Mouse (Mus musculus) thymus, postnatal 0 days (tissue): ENCODE measurements at regions not wholly inside any gene's neighbourhood (a gene's known extent, or its start where the extent isn't known, plus 50 kb on each side); places are given as distances from the start of the nearest gene placed in this dataset.

ENCODE experiments used
- DNase-seq: peaks from one replicate; pipeline ENCODE4 v3.0.0-alpha.2; 2015; ENCODE audit warnings: low spot score

GRCm38 (mm10) chr17:7633382-7634290 is 193.5 kb downstream of the Fndc1 start:
- DNase-seq = no peak

DNA sequence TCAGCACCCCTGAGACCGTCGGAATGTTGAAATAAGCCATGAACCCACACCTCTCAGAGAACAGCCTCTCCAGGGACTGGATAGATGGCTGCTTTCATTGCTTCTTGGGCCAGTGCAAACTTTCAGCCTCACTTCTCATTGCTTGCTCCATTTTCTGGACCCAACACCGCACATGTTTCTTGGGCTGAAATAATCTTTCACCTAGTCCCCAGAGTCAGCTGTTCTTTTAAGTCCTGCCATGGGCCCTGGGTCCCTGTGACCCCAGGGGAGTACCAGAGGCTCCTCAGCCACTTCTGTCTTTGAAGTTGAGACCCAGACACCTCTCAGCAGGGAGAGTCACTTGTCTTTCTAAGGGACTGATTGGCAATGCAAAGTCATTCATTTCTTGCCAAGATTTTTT is 201.4 kb downstream of the Fndc1 start:
- no peak for DNase-seq

- no peak for DNase-seq
Measured at GRCm38 (mm10) chr17:7623392-7623791, 203.7 kb downstream of the Fndc1 start.

- no peak for DNase-seq
Measured at GRCm38 (mm10) chr17:7621262-7621661, 205.8 kb downstream of the Fndc1 start.

- no peak for DNase-seq
Measured at GRCm38 (mm10) chr17:7620166-7620565, 206.9 kb downstream of the Fndc1 start.

GRCm38 (mm10) chr17:7619641-7620040 is 207.5 kb downstream of the Fndc1 start:
- no peak for DNase-seq

DNA sequence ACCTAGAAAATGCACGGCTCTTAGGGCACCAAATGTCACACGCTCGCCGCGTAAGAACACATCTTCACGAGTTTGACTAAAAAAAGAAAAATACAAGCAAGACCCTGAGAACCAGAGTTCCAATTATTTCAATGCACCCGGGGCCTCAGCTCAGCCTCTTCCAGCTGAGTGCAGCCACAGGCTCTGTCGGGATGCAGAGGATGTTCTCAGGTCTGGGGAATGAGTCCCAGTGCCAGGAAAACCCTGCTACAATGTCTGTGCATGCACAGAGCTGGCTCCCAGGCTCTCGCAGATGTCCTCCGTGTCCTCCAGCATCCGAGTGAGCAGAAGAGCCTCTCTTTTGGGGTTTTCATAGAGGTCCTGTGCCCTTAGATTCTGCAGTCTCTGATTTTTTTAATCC is 219.1 kb downstream of the Fndc1 start:
- DNase-seq = no peak

GRCm38 (mm10) chr17:7607431-7607830 is 219.7 kb downstream of the Fndc1 start:
- DNase-seq = no peak

DNA sequence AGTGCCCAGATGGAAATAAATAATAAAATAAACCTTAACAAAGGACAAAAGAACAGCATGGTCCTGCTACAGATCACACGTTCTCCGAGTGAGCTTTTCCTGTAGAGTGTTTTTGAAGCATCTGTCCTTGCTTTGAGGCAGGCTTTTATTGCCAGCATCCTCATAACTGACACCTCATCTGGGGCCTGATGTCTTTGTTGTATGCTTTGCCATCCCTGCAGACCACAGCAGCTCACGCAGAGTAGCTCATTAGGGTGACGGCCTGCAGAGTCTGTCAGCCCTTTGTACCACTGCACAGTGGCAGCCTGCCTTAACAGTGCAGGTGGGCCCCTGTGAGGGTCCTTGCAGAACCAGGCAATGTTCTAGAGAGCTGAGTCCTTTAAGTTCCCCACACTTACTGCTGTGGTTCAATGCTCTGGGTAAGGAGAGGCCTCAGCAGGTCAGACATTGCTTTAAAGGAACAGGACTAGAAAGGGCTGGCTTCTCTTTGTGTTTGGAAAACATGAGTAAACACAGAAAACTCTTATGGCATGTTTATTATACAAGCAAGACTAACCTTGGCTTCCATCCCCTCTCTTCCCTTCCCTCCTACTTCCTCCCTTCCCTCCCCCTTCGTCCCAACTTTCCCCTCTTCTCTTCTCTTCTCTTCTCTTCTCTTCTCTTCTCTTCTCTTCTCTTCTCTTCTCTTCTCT is 219.7 kb upstream of the Unc93a2 start:
- no peak for DNase-seq

- DNase-seq = no peak
Measured at GRCm38 (mm10) chr17:7604096-7604495, 218.8 kb upstream of the Unc93a2 start.

DNA sequence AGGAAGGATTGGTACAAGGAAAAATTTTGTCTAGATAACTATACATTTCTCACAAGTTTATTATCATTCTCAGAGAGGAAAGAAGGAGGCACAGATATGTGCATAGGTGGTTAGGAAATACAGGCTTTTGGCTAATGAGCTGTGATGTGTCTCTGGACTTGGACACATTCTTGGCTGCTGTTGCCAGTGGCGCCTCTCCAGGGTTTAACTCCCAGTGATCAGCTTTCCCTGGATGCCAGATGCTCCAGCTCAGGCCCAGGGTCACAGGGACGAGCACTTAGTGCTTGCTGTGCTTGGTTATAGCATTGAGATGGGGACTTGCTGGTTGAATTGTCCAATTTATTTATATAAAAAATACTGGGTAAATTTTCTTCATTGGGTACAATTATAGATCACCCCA is 215.3 kb upstream of the Unc93a2 start:
- DNase-seq = no peak

GRCm38 (mm10) chr17:7597481-7597880 is 212.2 kb upstream of the Unc93a2 start:
- DNase-seq = no peak

DNA sequence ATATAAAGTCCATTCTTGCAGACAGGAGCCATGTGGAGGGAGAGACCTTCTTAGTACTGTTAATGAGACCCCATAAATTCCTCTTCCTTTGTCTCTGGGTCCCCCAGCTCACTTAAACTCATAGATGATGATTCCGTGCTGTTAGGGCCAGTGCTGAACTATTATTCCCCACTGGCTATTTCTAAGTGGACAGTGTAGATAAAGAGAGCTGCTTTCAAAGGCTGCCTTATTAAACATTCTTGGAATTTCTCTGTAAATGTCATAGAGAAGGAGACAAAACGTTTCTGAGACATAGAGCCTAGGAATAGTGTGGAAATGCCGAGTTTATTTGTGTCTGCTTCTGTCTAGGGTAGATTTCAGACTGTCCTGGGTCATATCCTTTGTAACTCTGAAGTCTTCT is 209.5 kb upstream of the Unc93a2 start:
- DNase-seq = no peak

GRCm38 (mm10) chr17:7592491-7592890 is 207.2 kb upstream of the Unc93a2 start:
- no peak for DNase-seq

- DNase-seq = no peak
Measured at GRCm38 (mm10) chr17:7582866-7583398, 197.7 kb upstream of the Unc93a2 start.

DNA sequence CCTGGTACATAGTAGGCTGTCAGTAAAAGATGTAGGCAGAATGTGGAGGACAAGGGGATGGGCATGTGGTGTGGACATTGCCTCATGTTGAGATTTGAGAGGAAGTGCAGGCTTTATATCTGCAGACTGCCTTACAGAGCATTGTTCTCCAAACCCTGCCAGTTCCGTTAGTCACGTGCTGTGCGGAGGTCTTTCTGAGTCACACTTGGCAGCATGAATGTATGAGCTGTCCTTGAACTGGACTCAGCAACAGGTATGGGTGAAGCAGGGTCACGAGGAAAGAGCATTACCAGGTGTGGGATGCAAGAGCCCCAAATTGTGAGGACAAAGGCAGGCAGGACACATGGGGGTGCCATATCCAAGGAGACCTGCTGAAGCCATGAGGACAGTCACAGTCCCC is 193.8 kb upstream of the Unc93a2 start:
- no peak for DNase-seq

DNA sequence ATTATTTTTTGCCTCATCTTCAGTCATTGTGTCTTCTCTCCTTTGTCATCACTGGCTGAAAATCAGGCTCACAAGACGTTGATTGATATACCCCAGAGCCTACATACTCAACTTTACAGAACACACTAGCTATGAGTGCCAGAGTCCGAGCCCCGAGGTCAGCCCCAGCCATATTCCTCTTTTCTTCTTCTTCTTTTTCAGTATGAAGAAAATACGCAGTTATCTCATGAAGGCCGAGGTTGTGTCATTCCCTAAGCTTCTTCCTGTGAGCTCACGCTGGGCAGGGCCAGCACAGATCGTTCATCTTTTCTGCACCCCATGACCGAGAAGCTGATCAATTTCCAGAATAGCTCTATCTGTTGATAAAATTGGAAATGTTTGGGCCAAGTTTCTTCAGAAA is 192.7 kb upstream of the Unc93a2 start:
- DNase-seq = no peak

- no peak for DNase-seq
Measured at GRCm38 (mm10) chr17:7577227-7577626, 192.0 kb upstream of the Unc93a2 start.

- no peak for DNase-seq
Measured at GRCm38 (mm10) chr17:7571481-7571880, 186.2 kb upstream of the Unc93a2 start.

DNA sequence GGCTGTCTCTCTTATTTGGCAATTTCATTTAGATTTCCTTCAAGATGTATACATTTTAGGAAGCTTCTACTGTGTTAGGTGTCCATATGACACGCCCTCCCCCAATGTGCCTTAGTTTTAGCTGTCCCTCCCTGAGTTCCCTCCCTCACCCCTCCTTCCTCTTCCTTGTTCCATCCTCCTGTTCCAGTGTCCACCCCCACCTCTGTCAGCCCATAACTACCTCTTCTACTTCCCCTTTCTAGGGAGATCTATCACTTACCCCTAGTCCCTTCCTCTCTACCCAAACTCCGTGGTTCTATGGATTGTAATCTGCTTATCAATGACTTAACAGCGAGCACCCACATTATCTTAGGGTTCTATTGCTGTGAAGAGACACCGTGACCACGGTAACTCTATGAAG is 183.2 kb upstream of the Unc93a2 start:
- no peak for DNase-seq

DNA sequence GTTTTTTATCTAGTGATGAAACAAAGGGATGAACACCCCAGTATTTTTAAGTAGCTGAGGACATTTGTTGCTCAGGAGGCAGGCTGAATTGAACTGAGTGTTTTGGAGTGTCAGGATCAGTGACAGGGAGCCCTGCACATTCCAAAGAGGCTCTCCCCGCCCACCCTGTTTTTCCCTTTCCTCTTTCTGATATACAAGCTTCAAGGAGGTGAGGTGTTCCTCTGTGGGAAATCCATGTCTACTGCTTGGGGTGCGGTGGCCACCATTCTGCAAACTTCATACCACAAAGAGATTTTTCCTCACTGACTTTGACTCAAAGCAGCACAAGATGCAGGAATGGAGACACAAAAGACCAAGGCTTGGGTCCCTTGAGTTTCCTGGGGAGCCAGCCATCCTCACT is 180.5 kb upstream of the Unc93a2 start:
- DNase-seq = no peak

DNA sequence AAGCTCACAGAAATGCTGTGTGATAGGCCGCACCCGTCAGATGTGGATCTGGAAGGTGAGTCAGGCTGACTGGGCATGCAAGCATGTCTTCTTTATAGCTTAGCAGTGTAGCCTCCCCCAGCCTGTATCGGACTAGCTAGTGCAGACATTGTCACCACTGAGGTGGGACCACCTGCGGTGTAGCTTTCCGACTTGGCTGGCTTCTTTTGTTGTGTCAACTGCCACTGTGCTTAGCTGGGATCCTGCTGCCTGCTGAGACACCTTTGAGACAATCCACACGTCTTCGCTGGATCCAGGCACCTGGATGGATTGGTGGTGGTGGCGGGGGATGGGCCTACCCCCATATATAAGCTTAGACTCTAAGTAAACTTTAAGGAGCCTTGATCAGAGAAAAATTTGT is 177.7 kb upstream of the Unc93a2 start:
- DNase-seq = no peak

DNA sequence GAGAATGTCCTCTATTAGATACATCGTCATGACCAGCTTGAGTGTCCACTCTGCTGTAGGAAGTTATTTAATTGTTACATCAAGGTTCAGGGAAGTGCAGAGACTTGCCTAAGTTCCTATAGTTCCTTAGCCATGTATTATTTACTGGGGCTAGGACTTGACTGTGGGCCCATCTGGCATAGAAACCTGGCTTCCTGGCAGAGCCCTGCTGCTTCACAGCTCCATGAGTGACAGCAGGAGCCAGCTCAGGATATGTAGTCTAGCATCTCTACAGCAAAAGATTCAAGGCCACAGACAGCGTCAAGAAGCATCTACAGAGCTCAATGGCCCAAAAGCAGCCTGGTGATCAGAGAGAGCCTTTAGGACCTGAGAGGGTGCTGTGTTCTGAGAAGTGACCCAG is 163.2 kb upstream of the Unc93a2 start:
- DNase-seq = no peak
